Mouse (Mus musculus): ENCODE results near the gene Slc4a1.

GRCm38 (mm10) chr11:102408888-102409794 lies 43.1 kb upstream of the Slc4a1 start:
- no peak for TF ChIP-seq POLR2A (IDR thresholded peaks at IDR 0.05; ENCODE audit: borderline replicate concordance, insufficient read depth, low read length)
- no peak for TF ChIP-seq CTCF (IDR thresholded peaks at IDR 0.05; ENCODE audit: borderline replicate concordance, insufficient read depth, low read depth, low read length)
